In genomic region chr10:79959847-79960601, GRCm38 (mm10) we compare ENCODE assay signal across 8 mouse cellular contexts. TPM values are rescaled to one million over a fixed set of nuclear protein-coding genes. Genes with fewer than 3 reads are reported as not detected.
DNase-seq lines count a peak whose midpoint lies in the region; ATAC-seq lines count a peak whose summit lies in the region.

Wdr18 (plus strand) TSS chr10:79960152.

- WGBS in intestine, embryonic 14.5 days, result under 1% methylated on average over 60 of the region's 61 CpGs

- H3K27ac ChIP-seq in intestine, embryonic 14.5 days (ENCODE audit: low read depth), result peak within 1 kb of the TSS; percentile 62

- peaks cover 6% of the 10 kb centered on the region for H3K4me1 ChIP-seq in intestine, embryonic 14.5 days (replicated peaks; ENCODE audit: control insufficient read depth, insufficient read depth, low read length)

- ATAC-seq in intestine, embryonic 14.5 days (replicated peaks; ENCODE audit: low FRiP score, low TSS enrichment, low read depth), result peak; percentile 93

- no peaks in the 10 kb centered on the region for H3K27me3 ChIP-seq in intestine, embryonic 14.5 days (replicated peaks; ENCODE audit: control insufficient read depth, insufficient read depth, low read length)

- peak within 1 kb of the TSS; percentile 53 for H3K4me2 ChIP-seq in intestine, embryonic 14.5 days (ENCODE audit: low read length)

- peak; percentile 99 for DNase-seq in adrenal gland, adult 18-20 months (ENCODE audit: low spot score in 2 of 2)
- DNase-seq in embryo, embryonic 11 days, result peak; percentile 98
- peak; percentile 99 for DNase-seq in gastrocnemius, postnatal 25 days
- peak; percentile 100 for DNase-seq in intestine, embryonic 14.5 days (ENCODE audit: low spot score)
- DNase-seq in left cerebral cortex, postnatal 14 days (ENCODE audit: low spot score in 2 of 2), result peak; percentile 99 to 100
- DNase-seq in mesoderm, embryonic 11.5 days (ENCODE audit: low read depth, low spot score), result peak; percentile 100
- peak; percentile 99 to 100 for DNase-seq in right cerebral cortex, postnatal 36 days (ENCODE audit: low spot score in 2 of 2)
- DNase-seq in yolk sac, embryonic 10.5 days (ENCODE audit: low spot score), result peak; percentile 100

- H3K36me3 ChIP-seq in intestine, embryonic 14.5 days (ENCODE audit: control insufficient read depth, insufficient read depth, low read length), result peaks cover 29% of the 10 kb centered on the region

- H3K9me3 ChIP-seq in intestine, embryonic 14.5 days (ENCODE audit: control insufficient read depth, low read length), result no peaks in the 10 kb centered on the region

- H3K9ac ChIP-seq in intestine, embryonic 14.5 days (ENCODE audit: low read length), result peak within 1 kb of the TSS; percentile 78

- intact Hi-C loops in left cerebral cortex, postnatal 14 days (cut with DNase I), result loop anchor here (2.0 kb wide), 2 partner anchors 77 to 125 kb away; no protein-coding TSS in a partner anchor

- peak within 1 kb of the TSS; percentile 99 for H3K4me3 ChIP-seq in intestine, embryonic 14.5 days (ENCODE audit: low read depth, low read length)

RNA-seq across cellular contexts. Expression of gene Wdr18, which starts in this region (rescaled TPM):
- total RNA-seq in adrenal gland, adult 18-20 months (2021), result 10 to 100 TPM; 37.2 to 40.1 TPM
- total RNA-seq in gastrocnemius, postnatal 25 days (2021), result 10 to 100 TPM; 16.4 to 18.0 TPM
- polyA plus RNA-seq in intestine, embryonic 14.5 days (2014; fragmentation: Nextera tagmentation; extraction: Ambion mirVana), result 126 and 134 TPM in 2 replicates
- 10 to 100 TPM; 45.3 to 46.5 TPM for total RNA-seq in left cerebral cortex, postnatal 14 days (2021)

Comparison
In these comparisons a context has a peak if more than half of its experiments do, and no peak if none do; other contexts are left out.
1. Peak in every context shown above with its lines: DNase-seq, ATAC-seq, H3K4me3 ChIP-seq and H3K27ac ChIP-seq.